Mouse (Mus musculus) hindbrain, embryonic 16.5 days (tissue): ENCODE measurements around the gene Esyt1. TPM values are rescaled to one million over a fixed set of nuclear protein-coding genes. Genes with fewer than 3 reads are reported as not detected.
"Not testable (repeated sequence)": the region's sequence is repeated elsewhere in the genome, so short reads cannot be mapped to it uniquely, and the experiment has no call there.

ENCODE experiments used
- ATAC-seq: fragments of 200-750 bp; cut with Nextera tagmentation; 2 replicates; pipeline ENCODE4 v1.8.0; 2017; ENCODE audit warnings: moderate TSS enrichment, moderate library complexity
- H3K27ac ChIP-seq: fragments of 300-500 bp; sonication (generic); 2 replicates; pipeline ENCODE4 v1.5.1; 2014; ENCODE audit warnings: low read depth, mild to moderate bottlenecking, control low read depth, low read length, moderate library complexity
- H3K27me3 ChIP-seq: fragments of 300-500 bp; sonication (generic); replicated peaks from 2 replicates; pipeline ENCODE4 v1.6.1; 2014; ENCODE audit warnings: low read length; ENCODE audit not compliant: control insufficient read depth, insufficient read depth
- H3K36me3 ChIP-seq: fragments of 300-500 bp; sonication (generic); 2 replicates; pipeline ENCODE4 v1.6.1; 2014; ENCODE audit warnings: mild to moderate bottlenecking, low read length, moderate library complexity, mixed read lengths; ENCODE audit not compliant: control insufficient read depth, insufficient read depth
- H3K4me1 ChIP-seq: fragments of 300-500 bp; sonication (generic); 2 replicates; pipeline ENCODE4 v1.6.1; 2014; ENCODE audit warnings: low read depth, low read length; ENCODE audit not compliant: control insufficient read depth, insufficient read depth
- H3K4me2 ChIP-seq: fragments of 300-500 bp; sonication (generic); 2 replicates; pipeline ENCODE4 v1.6.1; 2014; ENCODE audit warnings: mild to moderate bottlenecking, low read length, control low read depth, moderate library complexity
- H3K4me3 ChIP-seq: fragments of 300-500 bp; sonication (generic); 2 replicates; pipeline ENCODE4 v1.5.1; 2014; ENCODE audit warnings: mild to moderate bottlenecking, low read length, control low read depth, moderate library complexity
- H3K9ac ChIP-seq: fragments of 300-500 bp; sonication (generic); 2 replicates; pipeline ENCODE4 v1.6.1; 2014; ENCODE audit warnings: low read depth, mild to moderate bottlenecking, control low read depth, low read length, moderate library complexity
- H3K9me3 ChIP-seq: fragments of 300-500 bp; sonication (generic); 2 replicates; pipeline ENCODE4 v1.6.1; 2014; ENCODE audit warnings: mild to moderate bottlenecking, low read length, moderate library complexity; ENCODE audit not compliant: control insufficient read depth
- WGBS: fragments of 180-500 bp; shearing (Covaris S2); extraction: QIAGEN DNeasy Blood & Tissue Kit; methylation state at CpG from one replicate; pipeline ENCODE4 v1.1.7; 2014; 5-methylcytosine and 5-hydroxymethylcytosine counted together
- polyA plus RNA-seq: library from polyadenylated mRNA; unstranded; fragments of >200 nt; fragmentation: Nextera tagmentation; extraction: Ambion mirVana; gene quantifications from 2 replicates; pipeline ENCODE4 v1.2.1, GENCODE M21; 2015

The Esyt1 gene
- polyA plus RNA-seq = 13.5 and 16.6 TPM in 2 replicates

GRCm38 (mm10) chr10:128525671-128526308 lies at the start of gene Esyt1:
Esyt1 (minus strand) TSS chr10:128525871.
- Histone ChIP-seq H3K27me3 (peaks cover 2% of the 10 kb centered on the region; the same call in 1 of the 2 replicates), H3K36me3 (no peaks in the 10 kb centered on the region), H3K4me1 (peaks cover 13% of the 10 kb centered on the region), H3K4me3 (peak within 1 kb of the TSS; percentile 83), H3K27ac (peak within 1 kb of the TSS; percentile 63), H3K9ac (peak within 1 kb of the TSS; percentile 82), H3K4me2 (peak within 1 kb of the TSS; percentile 100), H3K9me3 (no peaks in the 10 kb centered on the region)
- WGBS = 0% methylated on average over 30 of the region's 37 CpGs
- ATAC-seq = peak; percentile 97

GRCm38 (mm10) chr10:128575063-128575462 lies 49.4 kb upstream of the Esyt1 start:
- H3K36me3 ChIP-seq = no peaks in the 10 kb centered on the region
- H3K4me2 ChIP-seq = no peak overlapping the region
- no peaks in the 10 kb centered on the region for H3K27me3 ChIP-seq
- no peak overlapping the region for H3K9ac ChIP-seq
- H3K4me1 ChIP-seq = no peaks in the 10 kb centered on the region
- H3K27ac ChIP-seq = no peak overlapping the region
- no peak overlapping the region for H3K4me3 ChIP-seq
- ATAC-seq = no peak
- H3K9me3 ChIP-seq = no peaks in the 10 kb centered on the region
- WGBS = 94% methylated on average over 2 of the region's 2 CpGs

- H3K27ac ChIP-seq = peak within 1 kb of the TSS; percentile 86
- peak within 1 kb of the TSS; percentile 93 for H3K4me3 ChIP-seq
- peak; percentile 99 for ATAC-seq
- no peaks in the 10 kb centered on the region for H3K9me3 ChIP-seq
- WGBS = under 1% methylated on average over 58 of the region's 58 CpGs
- H3K9ac ChIP-seq = peak within 1 kb of the TSS; percentile 94
- peak within 1 kb of the TSS; percentile 81 for H3K4me2 ChIP-seq
- H3K36me3 ChIP-seq = peaks cover 5% of the 10 kb centered on the region; the same call in 1 of the 2 replicates
- peaks cover 12% of the 10 kb centered on the region for H3K4me1 ChIP-seq
- H3K27me3 ChIP-seq = no peaks in the 10 kb centered on the region
Observed at GRCm38 (mm10) chr10:128565788-128566531, 40.3 kb upstream of the Esyt1 start, which contains the start of gene Pa2g4. Pa2g4 (minus strand) TSS chr10:128565987.

- Histone ChIP-seq H3K4me1 (peaks cover 12% of the 10 kb centered on the region), H3K27me3 (no peaks in the 10 kb centered on the region), H3K9ac (peak overlapping the region; percentile 94), H3K27ac (peak overlapping the region; percentile 86), H3K36me3 (peaks cover 12% of the 10 kb centered on the region), H3K4me2 (peak overlapping the region; percentile 81), H3K9me3 (no peaks in the 10 kb centered on the region), H3K4me3 (peak overlapping the region; percentile 93)
- ATAC-seq = peak; percentile 22; the same call in 1 of the 2 replicates
- WGBS = under 1% methylated on average over 45 of the region's 46 CpGs
Observed at GRCm38 (mm10) chr10:128565206-128565787, 39.6 kb upstream of the Esyt1 start.

GRCm38 (mm10) chr10:128563544-128563943 lies 37.9 kb upstream of the Esyt1 start:
- Histone ChIP-seq H3K4me1 (peaks cover 12% of the 10 kb centered on the region), H3K27ac (no peak overlapping the region), H3K4me2 (no peak overlapping the region; the same call in 1 of the 2 replicates), H3K9ac (no peak overlapping the region), H3K4me3 (no peak overlapping the region), H3K27me3 (no peaks in the 10 kb centered on the region), H3K36me3 (peaks cover 28% of the 10 kb centered on the region), H3K9me3 (no peaks in the 10 kb centered on the region)
- WGBS = 91% methylated on average over 6 of the region's 6 CpGs
- no peak for ATAC-seq

- WGBS = 88% methylated on average over 6 of the region's 6 CpGs
- no peak for ATAC-seq
- H3K27ac ChIP-seq = no peak overlapping the region
- H3K4me2 ChIP-seq = no peak overlapping the region
- H3K4me1 ChIP-seq = no peaks in the 10 kb centered on the region
- H3K36me3 ChIP-seq = peaks cover 35% of the 10 kb centered on the region
- no peak overlapping the region for H3K9ac ChIP-seq
- H3K9me3 ChIP-seq = no peaks in the 10 kb centered on the region
- H3K4me3 ChIP-seq = no peak overlapping the region
- no peaks in the 10 kb centered on the region for H3K27me3 ChIP-seq
Observed at GRCm38 (mm10) chr10:128556963-128557362, 31.3 kb upstream of the Esyt1 start.

GRCm38 (mm10) chr10:128556286-128556685 lies 30.6 kb upstream of the Esyt1 start:
- no peaks in the 10 kb centered on the region for H3K9me3 ChIP-seq
- no peak overlapping the region for H3K4me2 ChIP-seq
- no peak overlapping the region for H3K27ac ChIP-seq
- ATAC-seq = no peak
- no peaks in the 10 kb centered on the region for H3K27me3 ChIP-seq
- no peak overlapping the region for H3K9ac ChIP-seq
- H3K4me1 ChIP-seq = no peaks in the 10 kb centered on the region
- H3K36me3 ChIP-seq = peaks cover 35% of the 10 kb centered on the region
- H3K4me3 ChIP-seq = no peak overlapping the region

- H3K9me3 ChIP-seq, H3K9ac ChIP-seq, H3K27ac ChIP-seq, H3K4me3 ChIP-seq, H3K27me3 ChIP-seq, H3K4me2 ChIP-seq, H3K4me1 ChIP-seq, ATAC-seq: not testable (repeated sequence)
- WGBS = 96% methylated on average over 1 of the region's 1 CpGs
- peaks cover 31% of the 10 kb centered on the region for H3K36me3 ChIP-seq
Observed at GRCm38 (mm10) chr10:128555567-128555966, 29.9 kb upstream of the Esyt1 start.
